Mouse (Mus musculus): ENCODE results near the gene Zfp398. TPM values are rescaled to one million over a fixed set of nuclear protein-coding genes. Genes with fewer than 3 reads are reported as not detected.

Gene Zfp398
- polyA plus RNA-seq, 1 experiment from 2014 or later = 3.7 TPM

- H3K27me3 ChIP-seq (replicated peaks) = peaks cover 32% of the 10 kb centered on the region
- no peak for ATAC-seq (ENCODE audit: extremely low read depth, insufficient number of reproducible peaks, low FRiP score, low TSS enrichment)
- H3K9ac ChIP-seq = no peak overlapping the region
- no peaks in the 10 kb centered on the region for H3K4me1 ChIP-seq
- H3K36me3 ChIP-seq = peaks cover 94% of the 10 kb centered on the region
- H3K4me2 ChIP-seq = peak overlapping the region; percentile 39
- WGBS = 53% methylated on average over 19 of the region's 19 CpGs
- H3K4me3 ChIP-seq = no peak overlapping the region
- no peak overlapping the region for H3K27ac ChIP-seq (replicated peaks)
- H3K9me3 ChIP-seq = peaks cover 6% of the 10 kb centered on the region; the same call in 1 of the 2 replicates
Measured at GRCm38 (mm10) chr6:47904361-47904760, 68.9 kb downstream of the Zfp398 start.

GRCm38 (mm10) chr6:47904917-47905695 is 69.6 kb downstream of the Zfp398 start:
- no peak for ATAC-seq (ENCODE audit: extremely low read depth, insufficient number of reproducible peaks, low FRiP score, low TSS enrichment)
- Histone ChIP-seq H3K4me2 (no peak overlapping the region), H3K4me1 (no peaks in the 10 kb centered on the region), H3K9me3 (peaks cover 6% of the 10 kb centered on the region; the same call in 1 of the 2 replicates), H3K27ac (replicated peaks) (no peak overlapping the region), H3K36me3 (peaks cover 86% of the 10 kb centered on the region), H3K27me3 (replicated peaks) (peaks cover 32% of the 10 kb centered on the region), H3K4me3 (no peak overlapping the region), H3K9ac (no peak overlapping the region)
- WGBS = 62% methylated on average over 44 of the region's 44 CpGs

DNA sequence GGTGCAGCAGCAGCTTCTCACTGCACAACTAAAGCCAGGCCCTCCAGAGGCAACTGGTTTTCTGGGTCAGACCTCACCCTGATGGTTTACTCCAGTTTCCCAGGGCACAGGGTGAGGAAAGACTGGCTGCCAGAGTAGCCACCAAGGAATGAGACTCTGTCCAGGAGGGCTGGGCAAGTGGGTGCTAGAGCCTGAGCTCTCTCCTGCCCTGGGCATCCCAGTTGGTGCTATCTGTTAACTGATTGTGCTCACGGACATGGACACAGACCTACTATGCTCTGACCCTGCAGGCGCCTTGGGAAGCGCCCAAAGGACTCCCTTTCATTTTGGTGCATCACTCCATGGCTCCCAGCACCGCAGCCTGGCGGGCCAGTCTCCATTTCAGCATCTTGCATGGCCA is 70.9 kb downstream of the Zfp398 start:
- no peak for ATAC-seq (ENCODE audit: extremely low read depth, insufficient number of reproducible peaks, low FRiP score, low TSS enrichment)
- 86% methylated on average over 5 of the region's 5 CpGs for WGBS
- Histone ChIP-seq H3K27ac (replicated peaks) (no peak overlapping the region), H3K4me1 (no peaks in the 10 kb centered on the region), H3K9me3 (peaks cover 6% of the 10 kb centered on the region; the same call in 1 of the 2 replicates), H3K36me3 (peaks cover 74% of the 10 kb centered on the region), H3K9ac (no peak overlapping the region), H3K4me2 (no peak overlapping the region), H3K4me3 (no peak overlapping the region), H3K27me3 (replicated peaks) (peaks cover 32% of the 10 kb centered on the region)

DNA sequence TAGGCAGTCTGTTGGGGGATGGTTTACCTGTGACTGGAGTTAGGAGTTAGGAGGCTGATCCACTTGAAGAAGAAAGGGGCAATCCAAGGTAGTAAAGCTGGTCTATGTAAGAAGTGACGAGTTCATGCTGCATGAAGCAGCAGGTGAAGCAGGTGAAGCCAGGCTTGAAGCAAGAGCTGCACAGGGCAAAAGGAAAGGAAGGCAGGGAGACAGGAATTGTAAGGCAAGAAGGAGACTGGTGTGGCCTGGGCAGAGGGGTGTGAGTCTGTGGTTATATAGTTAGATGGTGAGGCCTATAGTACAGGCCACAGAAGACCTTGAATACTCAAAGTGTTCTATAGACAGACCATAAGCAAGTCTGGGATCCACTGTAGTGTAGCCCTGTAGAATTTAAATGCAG is 73.5 kb downstream of the Zfp398 start:
- Histone ChIP-seq H3K9ac (no peak overlapping the region), H3K36me3 (peaks cover 47% of the 10 kb centered on the region), H3K4me3 (no peak overlapping the region), H3K4me1 (no peaks in the 10 kb centered on the region), H3K4me2 (no peak overlapping the region), H3K27me3 (replicated peaks) (peaks cover 15% of the 10 kb centered on the region), H3K9me3 (peaks cover 6% of the 10 kb centered on the region; the same call in 1 of the 2 replicates), H3K27ac (replicated peaks) (no peak overlapping the region)
- WGBS = 86% methylated on average over 1 of the region's 1 CpGs
- no peak for ATAC-seq (ENCODE audit: extremely low read depth, insufficient number of reproducible peaks, low FRiP score, low TSS enrichment)

GRCm38 (mm10) chr6:47911650-47912049 is 76.2 kb downstream of the Zfp398 start:
- no peak overlapping the region for H3K9ac ChIP-seq
- no peak overlapping the region for H3K4me2 ChIP-seq
- peaks cover 21% of the 10 kb centered on the region for H3K36me3 ChIP-seq
- no peaks in the 10 kb centered on the region for H3K4me1 ChIP-seq
- no peaks in the 10 kb centered on the region for H3K27me3 ChIP-seq (replicated peaks)
- no peaks in the 10 kb centered on the region for H3K9me3 ChIP-seq
- H3K27ac ChIP-seq (replicated peaks) = no peak overlapping the region
- 57% methylated on average over 1 of the region's 1 CpGs for WGBS
- H3K4me3 ChIP-seq = no peak overlapping the region
- no peak for ATAC-seq (ENCODE audit: extremely low read depth, insufficient number of reproducible peaks, low FRiP score, low TSS enrichment)

- peaks cover 8% of the 10 kb centered on the region for H3K36me3 ChIP-seq
- no peak overlapping the region for H3K9ac ChIP-seq
- no peak for ATAC-seq (ENCODE audit: extremely low read depth, insufficient number of reproducible peaks, low FRiP score, low TSS enrichment)
- no peak overlapping the region for H3K4me2 ChIP-seq
- no peaks in the 10 kb centered on the region for H3K27me3 ChIP-seq (replicated peaks)
- no peak overlapping the region for H3K27ac ChIP-seq (replicated peaks)
- no peaks in the 10 kb centered on the region for H3K4me1 ChIP-seq
- H3K4me3 ChIP-seq = no peak overlapping the region
- H3K9me3 ChIP-seq = no peaks in the 10 kb centered on the region
- WGBS = 49% methylated on average over 3 of the region's 3 CpGs
Measured at GRCm38 (mm10) chr6:47912991-47913390, 77.5 kb downstream of the Zfp398 start.

- no peak for ATAC-seq (ENCODE audit: extremely low read depth, insufficient number of reproducible peaks, low FRiP score, low TSS enrichment)
- Histone ChIP-seq H3K36me3 (no peaks in the 10 kb centered on the region), H3K4me1 (peaks cover 15% of the 10 kb centered on the region), H3K9me3 (no peaks in the 10 kb centered on the region), H3K9ac (no peak overlapping the region), H3K27me3 (replicated peaks) (no peaks in the 10 kb centered on the region), H3K4me2 (no peak overlapping the region), H3K4me3 (no peak overlapping the region), H3K27ac (replicated peaks) (no peak overlapping the region)
- 69% methylated on average over 5 of the region's 5 CpGs for WGBS
Measured at GRCm38 (mm10) chr6:47917051-47917450, 81.6 kb downstream of the Zfp398 start.

GRCm38 (mm10) chr6:47918768-47919274 is 83.4 kb downstream of the Zfp398 start:
- ATAC-seq (ENCODE audit: extremely low read depth, insufficient number of reproducible peaks, low FRiP score, low TSS enrichment) = no peak

GRCm38 (mm10) chr6:47919646-47920446 is 84.4 kb downstream of the Zfp398 start:
- no peak for ATAC-seq (ENCODE audit: extremely low read depth, insufficient number of reproducible peaks, low FRiP score, low TSS enrichment)
- Histone ChIP-seq H3K27ac (replicated peaks) (peak overlapping the region; percentile 97; the same call in 1 of the 2 replicates), H3K9ac (peak overlapping the region; percentile 94), H3K27me3 (replicated peaks) (no peaks in the 10 kb centered on the region), H3K4me1 (peaks cover 22% of the 10 kb centered on the region), H3K36me3 (peaks cover 3% of the 10 kb centered on the region), H3K9me3 (no peaks in the 10 kb centered on the region), H3K4me3 (peak overlapping the region; percentile 92), H3K4me2 (peak overlapping the region; percentile 87)
- WGBS = 27% methylated on average over 11 of the region's 11 CpGs

More at GRCm38 (mm10) chr6:47918768-47919274, 83.4 kb downstream of the Zfp398 start:
- Histone ChIP-seq H3K27ac (replicated peaks) (no peak overlapping the region), H3K4me1 (peaks cover 22% of the 10 kb centered on the region), H3K27me3 (replicated peaks) (no peaks in the 10 kb centered on the region), H3K4me2 (no peak overlapping the region), H3K9me3 (no peaks in the 10 kb centered on the region), H3K36me3 (peaks cover 3% of the 10 kb centered on the region), H3K4me3 (no peak overlapping the region), H3K9ac (no peak overlapping the region)
- WGBS = 70% methylated on average over 3 of the region's 3 CpGs

GRCm38 (mm10) chr6:47920447-47921340 is 85.2 kb downstream of the Zfp398 start, which contains the start of gene Zfp212:
TSS of gene Zfp212 (plus strand) at chr6:47920476.
- peaks cover 22% of the 10 kb centered on the region for H3K4me1 ChIP-seq
- peak within 1 kb of the TSS; percentile 87 for H3K4me2 ChIP-seq
- WGBS = under 1% methylated on average over 66 of the region's 67 CpGs
- H3K9me3 ChIP-seq = no peaks in the 10 kb centered on the region
- no peaks in the 10 kb centered on the region for H3K27me3 ChIP-seq (replicated peaks)
- peak; percentile 91 for ATAC-seq (ENCODE audit: extremely low read depth, insufficient number of reproducible peaks, low FRiP score, low TSS enrichment)
- peak within 1 kb of the TSS; percentile 94 for H3K9ac ChIP-seq
- peak within 1 kb of the TSS; percentile 92 for H3K4me3 ChIP-seq
- H3K36me3 ChIP-seq = peaks cover 3% of the 10 kb centered on the region
- H3K27ac ChIP-seq (replicated peaks) = peak within 1 kb of the TSS; percentile 97

Data from heart, embryonic 13.5 days (tissue).